Mouse (Mus musculus) bone marrow macrophage, adult 2 months (primary cell): ENCODE measurements around the gene Magea5. TPM values are rescaled to one million over a fixed set of nuclear protein-coding genes. Genes with fewer than 3 reads are reported as not detected.
"Not testable (repeated sequence)": the region's sequence is repeated elsewhere in the genome, so short reads cannot be mapped to it uniquely, and the experiment has no call there.

ENCODE experiments used
- H3K27ac ChIP-seq: 2 replicates; pipeline ENCODE4 v1.5.1; 2012; ENCODE audit warnings: low read depth, low read length; ENCODE audit not compliant: insufficient read depth
- H3K4me1 ChIP-seq: 2 replicates; pipeline ENCODE4 v1.6.1; 2012; ENCODE audit warnings: low read length; ENCODE audit not compliant: control insufficient read depth, insufficient read depth
- H3K4me3 ChIP-seq: 2 replicates; pipeline ENCODE4 v1.5.1; 2012; ENCODE audit warnings: mild to moderate bottlenecking, low read length, moderate library complexity; ENCODE audit not compliant: insufficient read depth
- CTCF ChIP-seq: IDR thresholded peaks from 2 replicates; pipeline ENCODE4 v1.5.1; 2012; ENCODE audit warnings: low read depth, mild to moderate bottlenecking, low read length, moderate library complexity
- POLR2A ChIP-seq: IDR thresholded peaks from 2 replicates; pipeline ENCODE4 v1.6.1; 2012; ENCODE audit warnings: mild to moderate bottlenecking, low read depth, low read length, borderline replicate concordance
- polyA plus RNA-seq: library from polyadenylated mRNA; stranded (reverse); fragments of >200 nt; gene quantifications from 2 replicates; pipeline ENCODE4 v1.2.4, GENCODE M21; 2012; ENCODE audit not compliant: missing spikeins, insufficient read depth, insufficient read length

Gene Magea5
- not detected in 2 replicates for polyA plus RNA-seq

- H3K4me3 ChIP-seq, H3K4me1 ChIP-seq, H3K27ac ChIP-seq: not testable (repeated sequence)
Observed at GRCm38 (mm10) chrX:155063045-155063444, at the start of gene Magea5. Gene Magea5, minus strand, starts transcription at chrX:155063145.

GRCm38 (mm10) chrX:155098024-155098423, 35.1 kb upstream of the Magea5 start:
- H3K4me1 ChIP-seq: no peaks in the 10 kb centered on the region
- H3K27ac ChIP-seq: no peak overlapping the region
- TF ChIP-seq CTCF: no peak
- TF ChIP-seq POLR2A: no peak
- H3K4me3 ChIP-seq: no peak overlapping the region

- H3K4me1 ChIP-seq, H3K4me3 ChIP-seq, H3K27ac ChIP-seq: not testable (repeated sequence)
Observed at GRCm38 (mm10) chrX:155093566-155093965, 30.6 kb upstream of the Magea5 start, which contains the start of gene Magea2. Gene Magea2, minus strand, starts transcription at chrX:155093666.

- H3K4me1 ChIP-seq, H3K27ac ChIP-seq, H3K4me3 ChIP-seq: not testable (repeated sequence)
Observed at GRCm38 (mm10) chrX:155089693-155090092, 26.7 kb upstream of the Magea5 start, which contains the start of gene Magea1. Gene Magea1, minus strand, starts transcription at chrX:155089793.

Other genes starting within 250 kb of the Magea5 start
- not detected in 2 replicates for gene Cldn34b1, start 172.9 kb downstream of the Magea5 start, polyA plus RNA-seq
- gene Magea6, start 127.2 kb downstream of the Magea5 start, polyA plus RNA-seq: not detected in 2 replicates
- not detected in 2 replicates for gene Magea3, start 113.6 kb downstream of the Magea5 start, polyA plus RNA-seq
- gene Magea8, start 67.3 kb downstream of the Magea5 start, polyA plus RNA-seq: not detected in 2 replicates
- gene Magea1, start 26.6 kb upstream of the Magea5 start, polyA plus RNA-seq: not detected in 2 replicates
- not detected in 2 replicates for gene Magea2, start 30.5 kb upstream of the Magea5 start, polyA plus RNA-seq
- not detected in 2 replicates for gene Cldn34b2, start 65.3 kb upstream of the Magea5 start, polyA plus RNA-seq
- gene Sat1, start 153.3 kb upstream of the Magea5 start, polyA plus RNA-seq: 665 and 747 TPM in 2 replicates
- gene Acot9, start 199.3 kb upstream of the Magea5 start, polyA plus RNA-seq: 34.9 and 37.1 TPM in 2 replicates